Comparison of ENCODE assay signal across 11 mouse cellular contexts in the genomic region with DNA sequence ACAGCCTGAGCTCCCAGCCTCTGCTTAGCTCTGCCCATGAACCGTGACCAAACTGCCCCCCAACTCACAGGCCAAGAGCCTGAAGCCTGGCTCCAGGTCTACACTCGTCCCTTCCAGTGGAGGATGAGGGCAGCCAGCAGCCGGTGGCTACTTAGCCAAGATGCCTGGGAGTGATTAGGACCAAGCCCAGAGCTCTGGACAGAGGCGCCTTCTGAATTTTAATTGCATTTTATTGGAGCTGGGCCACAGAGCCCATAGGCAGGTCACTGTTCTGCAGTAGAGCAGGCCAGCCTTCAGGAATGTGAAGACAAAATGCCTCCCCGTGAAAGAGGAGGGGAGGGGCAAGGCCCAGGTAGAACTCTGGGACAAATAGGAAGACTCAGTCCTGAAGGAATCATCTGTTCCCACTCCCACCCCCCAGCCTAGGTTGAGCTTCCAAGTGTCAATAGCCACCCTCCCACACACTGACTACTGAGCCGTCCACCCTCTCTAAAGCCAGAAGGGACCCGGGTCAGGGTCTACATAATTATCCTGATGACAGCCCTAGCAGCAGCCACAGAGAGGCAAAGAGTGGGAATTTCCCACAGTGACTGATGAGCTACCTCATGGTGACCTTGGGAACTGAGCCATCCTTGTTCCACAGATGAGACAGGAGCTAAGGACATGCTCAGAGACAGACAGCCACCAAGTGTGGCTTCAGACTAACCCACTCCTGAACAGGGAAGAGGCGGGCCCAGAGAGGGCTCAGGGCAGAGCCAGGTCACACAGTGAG. TPM values are rescaled to one million over a fixed set of nuclear protein-coding genes. Genes with fewer than 3 reads are reported as not detected.
DNase-seq lines count a peak whose midpoint lies in the region; ATAC-seq and TF ChIP-seq lines count a peak whose summit lies in the region.
"Had no signal": no experiment of that assay in that cellular context is flagged by ENCODE, and none has a peak within 500 bp of the region (broad histone marks: within the 10 kb centered on the region; RNA-seq: fewer than 3 reads in every experiment).

No protein-coding gene starts in this region.

- ATAC-seq in forebrain, embryonic 14.5 days: peak; percentile 37
- ATAC-seq in kidney, postnatal 0 days (replicated peaks; ENCODE audit: low FRiP score, low read depth): peak; percentile 61; the same call in 1 of the 2 replicates
- ATAC-seq in midbrain, embryonic 15.5 days (replicated peaks): peak; percentile 57

- H3K9me3 ChIP-seq in forebrain, embryonic 14.5 days (replicated peaks; ENCODE audit: control insufficient read depth, low read length): no peaks in the 10 kb centered on the region
- H3K9me3 ChIP-seq in kidney, postnatal 0 days (replicated peaks; ENCODE audit: low read length): no peaks in the 10 kb centered on the region
- no peaks in the 10 kb centered on the region for H3K9me3 ChIP-seq in midbrain, embryonic 15.5 days

- peak; percentile 22 to 40 for DNase-seq in left cerebral cortex, postnatal 14 days (ENCODE audit: low spot score in 2 of 2)
- no peak for DNase-seq in left cerebral cortex, postnatal 36 days (ENCODE audit: low spot score in 2 of 2)
- peak; percentile 60 for DNase-seq in forebrain, embryonic 14.5 days (ENCODE audit: low spot score)
- DNase-seq in kidney, postnatal 0 days (ENCODE audit: low spot score): no peak
- no peak for DNase-seq in ovary, postnatal 10 days (ENCODE audit: low spot score)
- DNase-seq in urinary bladder, postnatal 25 days (ENCODE audit: low spot score): no peak
- DNase-seq in heart, adult 2 months: no peak

- H3K27me3 ChIP-seq in forebrain, embryonic 14.5 days (replicated peaks; ENCODE audit: control insufficient read depth, insufficient read depth, low read length): no peaks in the 10 kb centered on the region
- H3K27me3 ChIP-seq in kidney, postnatal 0 days (ENCODE audit: insufficient read depth, low read length): no peaks in the 10 kb centered on the region
- H3K27me3 ChIP-seq in midbrain, embryonic 15.5 days (replicated peaks): no peaks in the 10 kb centered on the region; the same call in 1 of the 2 replicates
- H3K27me3 ChIP-seq in heart, adult 2 months (ENCODE audit: control insufficient read depth, insufficient read depth, low read length): no peaks in the 10 kb centered on the region

- 64% methylated on average over 8 of the region's 8 CpGs for WGBS in forebrain, embryonic 14.5 days
- 38% methylated on average over 8 of the region's 8 CpGs for WGBS in kidney, postnatal 0 days
- WGBS in midbrain, embryonic 15.5 days: 60% methylated on average over 8 of the region's 8 CpGs
- WGBS in heart, adult 2 months: 78% methylated on average over 8 of the region's 8 CpGs

- no peaks in the 10 kb centered on the region for H3K36me3 ChIP-seq in forebrain, embryonic 14.5 days (ENCODE audit: control insufficient read depth, insufficient read depth, low read length)
- H3K36me3 ChIP-seq in kidney, postnatal 0 days (ENCODE audit: insufficient read depth, low read length): no peaks in the 10 kb centered on the region
- no peaks in the 10 kb centered on the region for H3K36me3 ChIP-seq in midbrain, embryonic 15.5 days (replicated peaks)
- no peaks in the 10 kb centered on the region for H3K36me3 ChIP-seq in heart, adult 2 months (ENCODE audit: control insufficient read depth, insufficient read depth, low read length)

- intact Hi-C loops in left cerebral cortex, postnatal 14 days (cut with DNase I): no loop called here
- intact Hi-C loops in left cerebral cortex, postnatal 36 days (cut with DNase I): no loop called here
- intact Hi-C loops in heart, adult 2 months (cut with DNase I): no loop called here

- H3K4me1 ChIP-seq in forebrain, embryonic 14.5 days (ENCODE audit: control insufficient read depth, insufficient read depth, low read length): no peaks in the 10 kb centered on the region; the same call in 1 of the 2 replicates
- peaks cover 4% of the 10 kb centered on the region; the same call in 1 of the 2 replicates for H3K4me1 ChIP-seq in kidney, postnatal 0 days (replicated peaks; ENCODE audit: insufficient read depth, low read length)
- H3K4me1 ChIP-seq in midbrain, embryonic 15.5 days: peaks cover 4% of the 10 kb centered on the region; the same call in 1 of the 2 replicates
- H3K4me1 ChIP-seq in heart, adult 2 months (ENCODE audit: control insufficient read depth, insufficient read depth, low read length): no peaks in the 10 kb centered on the region

- H3K9ac ChIP-seq in forebrain, embryonic 14.5 days (ENCODE audit: low read length): no peak overlapping the region
- no peak overlapping the region for H3K9ac ChIP-seq in kidney, postnatal 0 days (ENCODE audit: low read depth, low read length)
- H3K9ac ChIP-seq in midbrain, embryonic 15.5 days: no peak overlapping the region
- no peak overlapping the region for H3K9ac ChIP-seq in heart, adult 2 months (ENCODE audit: low read depth, low read length)

- no peak for TF ChIP-seq POLR2A in heart, adult 2 months (IDR thresholded peaks at IDR 0.05; ENCODE audit: insufficient read depth, low read depth, low read length)

- H3K79me2 ChIP-seq in heart, adult 2 months (replicated peaks; ENCODE audit: control insufficient read depth, insufficient read depth, low read length): no peaks in the 10 kb centered on the region

- TF ChIP-seq CTCF in kidney, postnatal 0 days (IDR thresholded peaks at IDR 0.05; ENCODE audit: low read depth): no peak
- no peak for TF ChIP-seq CTCF in heart, adult 2 months (IDR thresholded peaks at IDR 0.05)

- no peak overlapping the region for H3K27ac ChIP-seq in forebrain, embryonic 14.5 days (ENCODE audit: low read depth, low read length)
- H3K27ac ChIP-seq in kidney, postnatal 0 days: peak overlapping the region; percentile 50; the same call in 1 of the 2 replicates
- no peak overlapping the region for H3K27ac ChIP-seq in midbrain, embryonic 15.5 days
- H3K27ac ChIP-seq in heart, adult 2 months: no peak overlapping the region

- no peak for TF ChIP-seq EP300 in heart, adult 2 months (IDR thresholded peaks at IDR 0.05; ENCODE audit: insufficient read depth, low read depth, low read length)

- H3K4me3 ChIP-seq in forebrain, embryonic 14.5 days (ENCODE audit: low read depth, low read length): no peak overlapping the region
- H3K4me3 ChIP-seq in kidney, postnatal 0 days (replicated peaks; ENCODE audit: low read depth, low read length): no peak overlapping the region
- H3K4me3 ChIP-seq in midbrain, embryonic 15.5 days: no peak overlapping the region
- H3K4me3 ChIP-seq in heart, adult 2 months: no peak overlapping the region

- H3K4me2 ChIP-seq in forebrain, embryonic 14.5 days (ENCODE audit: low read length): no peak overlapping the region
- no peak overlapping the region for H3K4me2 ChIP-seq in kidney, postnatal 0 days (ENCODE audit: low read length)
- H3K4me2 ChIP-seq in midbrain, embryonic 15.5 days: no peak overlapping the region

RNA-seq across cellular contexts. Expression of a gene that starts 16.6 kb away (rescaled TPM):
- under 1 TPM; 0.20 to 0.23 TPM for total RNA-seq in left cerebral cortex, postnatal 14 days (2021)
- under 1 TPM in 1 of 2 experiments, not detected in 1; 0.16 TPM for total RNA-seq in left cerebral cortex, postnatal 36 days (2021)
- polyA plus RNA-seq in forebrain, embryonic 14.5 days (2014; fragmentation: Nextera tagmentation; extraction: Ambion mirVana): 0.21 TPM in 1 of 2 replicates, not detected in the other
- 2.2 and 2.7 TPM in 2 replicates for polyA plus RNA-seq in kidney, postnatal 0 days (2015; fragmentation: Nextera tagmentation; extraction: Ambion mirVana)
- polyA plus RNA-seq in midbrain, embryonic 15.5 days (2015; fragmentation: Nextera tagmentation; extraction: Ambion mirVana): 0.18 and 0.23 TPM in 2 replicates
- total RNA-seq in heart, adult 2 months (2021): under 1 TPM; 0.23 to 0.27 TPM
- polyA plus RNA-seq in heart, adult 2 months (2012; rRNA removed): 0.94 and 1.0 TPM in 2 replicates
- total RNA-seq: monocyte, adult 5-6 weeks had no signal

RNA-seq across cellular contexts. Expression of a gene that starts 51.7 kb away (rescaled TPM):
- under 1 TPM in 1 of 2 experiments, not detected in 1; 0.13 TPM for total RNA-seq in left cerebral cortex, postnatal 14 days (2021)
- not detected for total RNA-seq in left cerebral cortex, postnatal 36 days (2021)
- 0.17 TPM in 1 of 2 replicates, not detected in the other for polyA plus RNA-seq in forebrain, embryonic 14.5 days (2014; fragmentation: Nextera tagmentation; extraction: Ambion mirVana)
- 0.05 TPM in 1 of 2 replicates, not detected in the other for polyA plus RNA-seq in kidney, postnatal 0 days (2015; fragmentation: Nextera tagmentation; extraction: Ambion mirVana)
- polyA plus RNA-seq in midbrain, embryonic 15.5 days (2015; fragmentation: Nextera tagmentation; extraction: Ambion mirVana): 0.18 and 0.36 TPM in 2 replicates
- total RNA-seq in heart, adult 2 months (2021): not detected
- not detected in 2 replicates for polyA plus RNA-seq in heart, adult 2 months (2012; rRNA removed)
- total RNA-seq: liver, adult 2 months; monocyte, adult 5-6 weeks had no signal
- polyA plus RNA-seq: heart, embryonic 14.5 days; liver, adult 2 months had no signal

Comparison
In these comparisons a context has a peak if more than half of its experiments do, and no peak if none do; other contexts are left out.
1. DNase-seq: peak in left cerebral cortex, postnatal 14 days (2 of 2) and forebrain, embryonic 14.5 days (single experiment); none in left cerebral cortex, postnatal 36 days (0 of 2), kidney, postnatal 0 days (single experiment), ovary, postnatal 10 days (single experiment), urinary bladder, postnatal 25 days (single experiment) and heart, adult 2 months (0 of 2).
2. Peak in every context shown above with its lines, with median percentiles within 50 percentile points of each other: ATAC-seq.